Mouse (Mus musculus) right cerebral cortex, postnatal 25 days (tissue): ENCODE measurements around the gene Cdkn2aip.

Source experiments
- DNase-seq: peaks from one replicate; pipeline ENCODE4 v3.0.0; 2022

The Cdkn2aip gene

DNA sequence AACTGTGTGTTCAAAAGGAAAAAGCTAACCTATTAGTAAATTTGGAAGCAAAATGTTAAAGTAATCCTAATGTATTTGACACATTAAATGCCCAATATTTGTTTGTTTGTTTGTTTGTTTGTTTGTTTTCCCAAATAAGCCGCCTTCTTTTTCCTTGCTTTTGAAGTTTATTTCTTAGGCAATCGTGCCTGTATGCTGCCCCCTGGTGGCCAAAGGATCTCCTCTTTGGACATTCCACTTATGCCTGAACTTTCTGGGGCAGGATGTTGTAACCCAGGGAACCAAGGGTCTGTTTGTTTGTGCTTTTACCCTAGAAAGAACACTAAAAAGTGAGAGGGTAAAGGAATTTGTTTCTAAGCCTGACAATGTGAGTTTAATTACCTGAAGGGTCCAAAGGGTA is 20.6 kb downstream of the Cdkn2aip start:
- peak; percentile 55 for DNase-seq

DNA sequence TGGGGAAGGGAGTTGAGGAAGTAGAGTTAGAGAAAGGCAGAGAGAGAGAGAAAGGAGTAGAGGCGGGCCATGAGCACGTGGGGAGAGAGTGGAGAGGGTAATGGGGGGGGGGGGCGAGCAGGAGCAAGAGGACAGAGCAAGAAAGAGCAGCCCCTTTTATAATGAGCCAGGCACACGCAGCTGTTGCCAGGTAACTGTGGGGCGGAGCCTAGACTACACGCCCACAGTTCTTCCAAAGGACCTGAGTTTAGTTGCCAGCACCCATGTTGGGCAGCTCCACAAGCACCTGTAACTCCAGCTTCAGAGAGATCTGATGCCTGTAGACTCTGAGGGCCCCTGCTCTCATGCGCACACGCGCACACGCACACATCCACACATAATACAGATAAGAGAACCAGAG is 21.9 kb downstream of the Cdkn2aip start:
- DNase-seq: no peak

DNA sequence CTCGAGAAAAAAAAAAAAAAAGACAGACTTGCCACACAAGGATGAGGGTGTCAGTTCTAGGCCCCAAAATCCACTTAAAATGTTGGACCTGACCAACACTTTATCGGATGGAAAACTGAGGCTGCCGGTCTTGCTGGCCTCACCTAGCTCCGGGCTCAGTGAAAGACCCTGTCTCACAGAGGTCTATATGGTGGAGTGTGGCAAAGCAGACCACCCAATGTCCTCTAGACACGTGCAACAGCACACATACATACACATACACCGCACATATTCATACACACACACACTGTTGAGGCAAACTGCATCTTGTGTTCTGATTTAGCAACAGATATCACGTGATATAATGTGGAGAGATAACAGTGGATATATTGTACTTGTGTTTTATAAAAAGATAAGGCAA is 22.4 kb downstream of the Cdkn2aip start:
- no peak for DNase-seq

DNA sequence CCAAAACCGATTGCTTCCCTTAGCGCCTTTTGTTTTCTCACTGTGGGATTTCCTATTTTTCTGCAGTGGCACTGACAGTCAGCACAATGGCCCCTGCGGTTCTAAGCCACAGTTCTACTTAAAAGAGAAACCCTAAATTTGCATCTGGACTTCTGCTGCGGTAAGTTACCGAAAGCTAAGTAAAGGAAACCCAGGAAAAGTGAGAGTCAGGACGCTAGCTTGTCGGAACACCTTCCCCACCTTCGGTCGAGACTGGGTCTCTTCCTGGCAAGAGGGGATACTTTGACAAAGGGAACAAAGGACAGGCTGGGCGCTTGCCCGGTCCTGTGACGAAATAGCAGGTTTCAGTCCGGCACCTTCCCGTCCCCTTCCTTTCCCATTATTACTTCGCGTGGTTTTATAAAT is 23.1 kb downstream of the Cdkn2aip start:
- DNase-seq: no peak

DNA sequence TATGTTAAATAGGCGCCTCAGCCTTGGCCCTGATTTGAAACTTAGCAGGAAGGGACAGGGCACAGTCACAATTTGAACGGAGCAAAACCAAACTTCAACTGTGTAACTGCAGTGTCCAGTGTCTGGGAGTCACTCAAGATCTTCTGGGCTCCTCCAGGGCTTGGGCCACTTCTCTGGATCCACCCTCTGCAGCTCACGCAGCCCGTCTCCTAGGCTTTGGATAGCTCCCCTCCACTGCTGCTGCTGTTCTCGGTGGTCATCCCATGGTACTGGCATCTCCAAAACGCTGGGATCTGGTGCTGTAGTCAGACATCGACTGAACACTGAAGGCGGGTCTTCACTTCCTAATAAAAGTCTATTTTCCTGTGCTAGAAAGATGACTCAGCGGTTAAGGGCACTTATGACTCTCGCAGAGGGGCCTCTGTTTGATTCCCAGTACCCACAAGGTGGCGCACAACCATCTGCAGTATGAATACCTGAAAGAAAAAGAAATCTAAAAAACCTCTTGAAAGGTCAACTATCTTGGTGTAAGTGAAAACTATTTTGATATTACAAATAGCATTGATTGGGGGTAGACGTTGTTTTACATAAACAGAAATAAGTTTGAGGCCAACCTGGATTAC is 23.9 kb downstream of the Cdkn2aip start:
- no peak for DNase-seq

DNA sequence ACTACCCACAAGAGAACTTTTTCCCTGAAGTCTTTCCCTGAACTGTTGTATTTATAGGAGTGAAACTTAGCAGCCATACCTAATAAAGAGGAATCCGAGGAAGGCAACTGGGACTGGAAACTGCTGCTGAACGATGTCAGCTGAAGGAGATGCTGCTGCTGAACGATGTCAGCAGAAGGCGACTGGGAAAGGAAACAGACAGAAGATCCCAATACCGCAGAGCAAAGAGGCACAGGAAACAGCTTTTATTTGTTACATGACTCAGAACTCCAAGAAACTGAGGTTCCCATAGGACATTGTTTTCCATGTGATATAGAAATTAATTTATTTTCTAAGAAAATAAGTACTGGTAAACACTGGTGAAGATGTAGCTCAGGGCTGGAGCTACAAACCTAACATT is 29.3 kb downstream of the Cdkn2aip start:
- no peak for DNase-seq

DNA sequence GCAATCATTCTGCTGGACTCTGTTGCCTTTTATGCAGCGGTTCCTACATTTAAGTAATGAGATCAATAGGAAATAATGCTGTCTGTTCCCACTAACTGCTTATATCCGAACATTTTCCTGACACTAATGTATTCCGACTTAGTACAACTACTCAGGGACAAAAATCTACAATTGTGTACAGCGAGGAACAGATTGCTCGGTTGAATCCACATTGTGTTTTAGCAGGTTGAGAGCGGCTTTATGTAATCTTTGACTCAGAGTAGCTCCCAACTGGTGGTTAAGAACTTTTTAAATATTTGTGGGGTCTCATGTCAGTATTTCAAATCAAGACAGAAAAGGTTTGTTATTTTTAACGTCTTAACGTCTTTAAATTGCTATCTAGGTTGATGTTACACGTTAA is 29.7 kb downstream of the Cdkn2aip start:
- DNase-seq: no peak

DNA sequence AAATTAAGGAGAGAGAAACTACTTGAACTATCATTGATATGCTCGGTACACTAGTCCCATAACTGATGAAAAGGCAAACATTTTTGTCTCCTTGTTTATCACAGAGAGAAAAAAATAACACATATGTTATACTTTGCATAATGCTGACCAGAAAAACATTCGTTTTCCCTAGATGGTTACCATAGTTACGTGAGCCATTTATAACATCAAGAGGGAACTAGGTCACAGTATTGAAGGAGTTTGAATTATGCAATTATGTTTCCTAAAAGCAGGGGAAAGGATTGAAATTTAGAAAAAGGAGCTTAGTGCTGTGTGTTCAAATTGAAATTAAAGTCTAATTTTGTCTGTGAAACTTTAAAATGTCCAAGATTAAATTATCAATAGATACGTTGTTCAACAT is 33.4 kb downstream of the Cdkn2aip start:
- DNase-seq: no peak

DNA sequence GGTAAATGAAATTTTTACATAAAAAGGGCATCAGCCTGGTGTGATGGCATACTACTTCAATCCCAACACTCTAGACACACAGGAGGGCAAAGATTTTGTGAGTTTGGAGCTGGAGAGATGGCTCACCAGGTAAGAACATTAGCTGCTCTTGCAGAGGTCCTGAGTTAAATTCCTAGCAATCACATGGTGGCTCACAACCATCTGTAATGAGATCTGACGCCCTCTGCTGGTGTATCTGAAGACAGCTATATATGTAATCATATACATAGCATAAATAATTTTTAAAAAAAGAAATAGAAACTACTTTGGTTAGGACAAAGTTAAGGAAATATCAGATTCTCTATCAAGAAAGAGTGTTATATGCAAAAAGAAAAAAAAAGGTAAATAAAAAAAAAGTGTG is 34.1 kb downstream of the Cdkn2aip start:
- DNase-seq: no peak

DNA sequence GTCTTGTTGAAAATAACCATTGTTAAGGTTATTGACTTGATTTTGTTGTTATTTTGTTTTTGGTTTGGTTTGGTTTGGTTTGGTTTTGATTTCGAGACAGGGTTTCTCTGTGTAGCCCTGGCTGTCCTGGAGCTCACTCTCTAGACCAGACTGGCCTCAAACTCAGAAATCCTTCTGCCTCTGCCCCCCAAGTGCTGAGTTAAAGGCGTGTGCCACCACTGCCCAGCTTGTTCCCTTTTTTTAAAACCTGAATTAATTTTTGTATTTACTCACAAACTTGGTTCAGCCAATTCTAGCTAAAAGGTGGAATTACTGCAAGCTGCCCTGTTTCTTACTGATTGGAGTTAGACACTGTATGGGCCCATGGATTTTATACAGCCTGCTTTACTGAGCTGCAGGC is 37.1 kb downstream of the Cdkn2aip start:
- no peak for DNase-seq

DNA sequence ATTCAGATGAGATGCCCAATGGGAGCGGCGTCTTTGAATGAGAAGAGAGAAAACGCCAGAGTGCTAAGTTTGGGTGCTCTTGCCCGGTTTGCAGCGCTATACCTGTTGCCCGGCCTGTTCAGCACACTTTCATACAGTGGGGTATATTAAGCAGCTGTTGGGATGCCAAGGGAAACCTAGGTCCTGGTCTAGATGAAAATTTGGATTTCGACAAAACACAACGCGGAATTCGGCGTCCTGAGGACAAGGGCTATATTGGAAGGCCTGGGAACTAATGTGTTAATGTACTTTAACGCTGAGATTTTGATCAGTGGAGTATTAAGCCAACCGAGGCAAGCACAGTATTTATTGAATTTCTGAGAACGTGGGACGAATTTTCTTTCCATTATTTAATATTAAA is 37.5 kb downstream of the Cdkn2aip start:
- DNase-seq: no peak

DNA sequence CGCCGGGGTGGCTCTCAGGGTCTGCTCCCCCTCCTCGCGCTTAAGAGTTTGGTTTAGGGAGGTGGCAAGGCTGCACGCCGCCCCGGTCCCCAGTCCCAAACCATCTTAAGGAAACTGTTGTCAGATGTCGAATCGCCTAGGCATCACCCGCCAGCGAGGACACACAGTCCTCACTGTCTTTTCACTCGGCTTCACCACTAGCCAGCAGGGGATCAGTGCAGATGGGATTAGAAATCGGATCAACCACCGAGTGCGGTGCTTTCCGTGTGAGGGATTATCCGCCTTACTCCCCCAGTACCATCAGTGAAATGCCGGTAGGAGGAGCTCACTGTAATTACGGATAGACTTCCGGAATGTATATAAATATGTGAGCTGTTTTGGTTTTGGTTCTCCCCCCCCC is 37.9 kb downstream of the Cdkn2aip start:
- no peak for DNase-seq

DNA sequence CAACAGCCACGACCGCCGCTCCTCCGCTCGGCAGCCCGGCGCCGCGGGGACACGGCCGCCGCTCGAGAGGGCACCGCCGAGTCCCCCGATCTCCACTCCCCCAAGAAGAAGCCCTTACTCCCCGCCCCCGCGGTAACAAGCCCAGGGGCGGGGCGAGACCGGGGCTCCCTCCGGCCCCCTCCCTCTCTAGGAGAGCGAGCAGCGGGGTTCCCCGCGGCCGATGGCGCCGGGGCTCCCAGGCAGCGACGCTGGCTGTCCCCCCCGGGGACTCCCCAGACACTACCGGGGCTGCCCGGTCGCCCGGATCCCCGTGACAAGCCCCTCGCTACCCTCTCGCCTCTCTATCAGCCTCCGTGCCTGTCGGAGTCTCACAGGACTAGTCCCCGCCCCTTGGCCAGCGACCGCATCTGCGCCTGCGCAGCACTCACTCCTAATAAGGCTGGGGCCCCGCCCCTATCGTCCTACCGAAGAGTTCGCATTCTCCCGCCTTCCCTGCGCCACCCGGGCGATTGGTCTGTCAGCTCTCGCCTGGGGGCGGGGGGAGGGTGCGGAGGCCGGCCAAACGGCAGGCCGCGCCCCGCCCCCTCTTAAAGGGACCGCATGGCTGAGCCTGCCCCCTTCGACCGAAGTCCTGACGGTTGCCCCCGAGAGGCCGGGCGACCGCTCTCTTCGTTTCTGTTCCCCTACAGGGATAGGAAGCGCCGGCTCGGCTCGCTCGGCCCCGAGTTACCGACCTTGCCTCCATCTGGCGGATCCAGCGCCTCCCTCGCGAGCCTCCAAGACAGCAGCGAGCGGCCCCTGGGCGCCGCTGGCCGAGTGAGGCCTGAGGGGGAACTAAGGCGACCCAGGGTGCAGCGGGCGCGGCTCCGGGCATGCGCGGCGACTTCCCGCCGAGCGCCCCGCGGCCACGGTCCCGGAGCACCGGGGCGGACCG is 38.7 kb downstream of the Cdkn2aip start, which contains the start of gene Ing2:
TSS of gene Ing2 (minus strand) at position 780 of the 934 bp plus-strand sequence.
- peak; percentile 100 for DNase-seq

DNA sequence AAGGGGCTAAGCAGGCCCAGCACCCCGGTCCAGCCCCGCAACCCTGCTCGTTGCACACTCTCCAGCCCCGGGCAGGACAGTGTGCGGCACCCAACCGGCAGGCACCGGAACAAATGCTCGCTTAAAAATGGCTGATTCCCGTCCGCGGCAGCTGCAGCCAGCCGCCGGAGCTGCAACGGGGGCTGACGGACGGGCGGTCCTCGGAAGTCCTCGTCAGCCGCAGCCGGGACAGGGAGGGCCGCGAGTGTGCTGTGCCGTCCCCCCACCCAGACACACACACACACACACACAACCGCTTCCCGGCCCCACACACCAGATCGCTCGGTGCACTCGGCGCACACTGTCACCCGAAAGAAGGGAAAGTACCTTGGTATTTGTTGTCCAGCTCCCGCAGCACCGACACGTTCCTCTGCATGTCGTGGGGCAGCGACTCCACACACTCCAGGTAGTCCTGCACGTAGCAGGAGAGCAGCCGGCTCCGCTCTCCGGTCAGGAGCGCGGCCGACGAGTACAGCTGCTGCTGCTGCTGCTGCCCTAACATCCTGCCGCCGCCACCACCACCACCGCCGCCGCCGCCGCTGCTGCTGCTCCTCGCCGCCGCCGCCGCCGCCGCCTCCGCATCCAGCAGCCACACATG is 39.5 kb downstream of the Cdkn2aip start:
- DNase-seq: peak; percentile 38

DNA sequence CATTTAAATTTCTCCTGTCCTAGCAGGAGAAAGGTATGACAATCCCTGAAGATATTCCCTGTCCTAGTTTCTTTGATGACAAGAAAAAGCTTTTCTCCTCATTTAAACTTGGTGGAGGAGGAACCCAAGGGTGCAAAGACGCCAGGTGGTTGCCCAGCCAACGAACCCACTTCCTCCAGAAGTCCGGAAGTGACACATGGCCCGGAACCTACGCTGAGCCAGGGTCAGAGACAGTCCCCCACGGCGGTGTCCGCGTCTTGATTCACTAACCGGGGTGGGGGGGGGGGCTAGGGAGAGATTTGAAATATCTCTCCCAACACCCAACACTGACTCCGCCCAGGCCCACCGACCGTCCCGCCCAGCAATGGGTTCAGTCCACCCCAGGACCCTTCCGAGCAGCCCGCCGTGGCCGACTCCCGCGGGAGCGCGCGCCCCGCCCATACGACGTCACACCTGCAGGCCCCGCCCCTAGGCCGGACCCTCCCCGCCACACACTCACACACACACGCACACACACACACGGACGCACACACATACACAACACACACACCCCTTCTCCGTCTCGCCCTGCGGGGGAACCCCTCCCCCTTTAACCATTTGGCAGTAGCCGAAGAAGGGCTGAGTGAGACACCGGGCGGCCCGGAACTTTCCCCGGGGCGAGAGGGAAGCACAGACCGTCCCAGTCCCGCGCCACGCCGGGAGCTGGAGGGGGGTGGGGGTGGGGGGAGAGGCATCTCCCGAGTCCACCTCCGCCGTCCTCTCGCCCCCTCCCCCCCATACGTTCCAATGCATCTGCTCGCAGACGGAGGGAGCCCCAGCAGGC is 40.2 kb downstream of the Cdkn2aip start:
- DNase-seq: peak; percentile 87

DNA sequence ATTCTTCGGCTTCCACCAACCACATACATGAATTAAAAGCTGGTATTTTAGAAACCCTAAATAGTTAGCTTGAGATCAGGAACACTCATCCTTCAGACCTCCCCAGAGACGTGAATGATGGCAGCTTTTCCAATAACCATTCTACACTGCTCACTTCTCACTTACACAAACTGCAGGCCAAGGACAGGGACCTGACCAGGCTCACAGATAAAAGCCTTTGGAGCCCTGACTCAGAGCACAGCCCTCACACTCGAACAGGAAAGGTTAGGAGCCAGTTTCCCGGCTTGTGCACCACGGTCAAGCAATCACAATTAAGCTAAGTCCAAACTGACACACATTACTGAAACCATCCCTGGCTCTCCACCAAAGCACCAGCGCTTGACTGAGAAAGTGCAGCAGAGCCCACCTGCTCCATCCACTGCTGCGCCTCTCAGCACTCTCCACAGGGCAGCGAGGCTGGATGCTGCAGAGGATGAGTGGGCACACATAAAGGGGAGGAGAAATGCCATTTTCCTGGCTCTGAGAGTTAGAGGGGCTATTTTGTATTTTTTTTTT is 49.4 kb downstream of the Cdkn2aip start:
- no peak for DNase-seq

DNA sequence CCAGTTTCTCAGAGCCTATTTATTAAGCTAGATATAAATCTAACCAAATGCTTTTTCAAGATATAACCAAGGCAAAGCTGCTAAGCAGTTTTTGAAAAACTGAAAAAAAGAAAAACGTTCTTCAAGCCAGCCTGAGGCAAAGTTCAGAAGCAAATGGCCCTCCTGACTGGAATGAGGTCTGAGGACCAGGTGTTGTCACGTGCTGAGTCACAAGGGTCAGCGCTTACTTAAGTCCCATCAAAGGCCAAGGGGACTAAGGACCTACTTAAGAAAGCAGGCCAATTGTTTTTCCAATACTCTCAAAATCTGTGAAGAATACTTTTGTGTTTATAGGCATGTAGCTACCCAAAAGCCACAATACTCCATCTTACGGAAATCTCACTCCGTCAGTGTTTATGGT is 50.5 kb downstream of the Cdkn2aip start:
- no peak for DNase-seq

DNA sequence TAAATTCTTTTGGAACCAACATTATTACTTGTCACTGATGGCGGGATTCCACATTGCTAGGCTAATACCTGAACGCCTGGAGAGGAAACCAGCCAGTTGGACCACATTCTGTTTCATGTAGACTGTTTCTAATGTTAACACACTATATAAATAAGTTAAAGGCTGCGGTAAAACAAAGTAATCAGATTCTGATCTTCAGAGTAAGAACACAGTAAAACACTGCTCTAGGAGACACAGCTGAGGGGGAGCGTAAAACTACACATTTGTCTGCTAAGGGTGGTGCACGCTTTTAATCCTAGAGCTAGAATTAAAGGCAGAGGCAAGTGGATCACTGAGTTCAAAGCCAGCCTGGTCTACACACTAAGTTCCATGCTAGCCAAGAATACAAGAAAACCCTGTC is 51.0 kb downstream of the Cdkn2aip start:
- no peak for DNase-seq

DNA sequence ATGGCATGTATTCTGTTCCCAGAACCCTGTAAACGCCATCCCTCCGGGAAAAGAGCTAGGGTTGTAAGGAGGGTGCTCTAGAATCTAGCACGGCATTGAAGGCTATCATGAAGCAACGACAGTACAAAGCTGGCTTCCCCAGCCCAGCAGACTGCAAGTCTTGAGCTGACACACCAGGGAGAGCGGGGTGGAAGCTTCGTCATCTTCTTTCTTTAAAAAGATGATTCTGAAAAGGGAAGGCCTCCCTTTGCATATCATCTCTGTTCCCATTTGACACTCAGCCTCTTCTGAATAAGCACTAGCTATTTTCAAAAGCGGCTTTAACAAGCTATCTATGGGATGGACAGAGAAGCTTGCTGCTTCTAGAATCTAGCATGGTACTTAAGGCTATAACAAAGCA is 53.3 kb downstream of the Cdkn2aip start:
- no peak for DNase-seq

DNA sequence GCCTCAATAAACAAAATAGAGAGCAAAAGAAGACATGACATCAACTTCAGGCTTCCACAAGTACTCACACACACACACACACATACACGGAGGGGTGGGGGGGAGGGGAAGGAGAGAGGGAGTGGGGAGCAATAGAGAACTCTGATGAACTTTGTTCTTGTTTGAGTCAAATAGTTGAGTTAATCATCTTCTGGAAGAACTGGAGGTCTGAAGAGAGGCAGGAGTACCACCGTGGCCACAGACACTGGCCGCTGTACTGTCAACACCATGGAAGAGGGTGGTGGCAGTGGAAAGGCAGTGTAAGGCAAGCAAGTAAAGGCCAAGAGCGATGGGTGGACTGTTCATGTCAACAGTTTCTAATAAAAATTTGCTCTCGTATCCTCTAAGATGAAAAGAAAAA is 54.3 kb downstream of the Cdkn2aip start:
- DNase-seq: no peak
